Mouse (Mus musculus): ENCODE measurements around the gene Shroom3. TPM values are rescaled to one million over a fixed set of nuclear protein-coding genes. Genes with fewer than 3 reads are reported as not detected.
A peak's percentile ranks its signal among the peaks of the same experiment; 100 is the strongest.

The Shroom3 gene
- polyA plus RNA-seq, 1 experiment from 2014 or later, result 2.9 TPM

DNA sequence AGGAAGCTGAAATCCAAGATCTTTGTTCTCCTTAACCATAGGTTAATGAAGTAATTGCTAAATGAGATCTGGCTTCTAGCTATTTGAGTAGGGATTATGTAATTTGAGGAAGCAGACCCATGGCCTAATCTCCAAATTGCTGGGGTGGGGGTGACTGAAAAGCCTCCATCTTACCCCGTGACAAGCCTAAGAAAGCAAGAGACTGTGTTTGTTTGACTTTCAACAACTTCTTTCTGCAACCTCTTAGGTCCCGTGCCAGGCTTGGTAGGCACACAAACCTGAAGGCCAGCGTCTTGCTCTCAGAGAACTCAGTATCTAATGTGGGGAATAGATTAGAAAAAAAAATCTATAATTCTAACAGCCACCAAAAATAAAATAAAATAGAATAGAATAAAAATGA, 138.1 kb downstream of the Shroom3 start:
- no peaks in the 10 kb centered on the region for H3K9me3 ChIP-seq (ENCODE audit: control insufficient read depth, low read length)
- H3K4me1 ChIP-seq (ENCODE audit: control insufficient read depth, insufficient read depth, low read length), result no peaks in the 10 kb centered on the region
- no peak overlapping the region for H3K27ac ChIP-seq (ENCODE audit: low read depth, low read length)
- no peak overlapping the region for H3K9ac ChIP-seq (replicated peaks; ENCODE audit: low read depth, low read length)
- no peaks in the 10 kb centered on the region for H3K27me3 ChIP-seq (ENCODE audit: control insufficient read depth, insufficient read depth, low read length)
- H3K4me3 ChIP-seq (ENCODE audit: low read depth, low read length), result no peak overlapping the region
- H3K36me3 ChIP-seq (ENCODE audit: control insufficient read depth, insufficient read depth, low read length), result no peaks in the 10 kb centered on the region
- ATAC-seq (ENCODE audit: low read depth), result no peak
- WGBS, result 86% methylated on average over 3 of the region's 3 CpGs
- H3K4me2 ChIP-seq (ENCODE audit: low read depth, low read length), result no peak overlapping the region

- WGBS, result 84% methylated on average over 7 of the region's 7 CpGs
- Histone ChIP-seq H3K4me2 (ENCODE audit: low read depth, low read length) (no peak overlapping the region), H3K36me3 (ENCODE audit: control insufficient read depth, insufficient read depth, low read length) (no peaks in the 10 kb centered on the region), H3K9ac (replicated peaks; ENCODE audit: low read depth, low read length) (no peak overlapping the region), H3K27ac (ENCODE audit: low read depth, low read length) (no peak overlapping the region), H3K4me3 (ENCODE audit: low read depth, low read length) (no peak overlapping the region), H3K27me3 (ENCODE audit: control insufficient read depth, insufficient read depth, low read length) (no peaks in the 10 kb centered on the region), H3K4me1 (ENCODE audit: control insufficient read depth, insufficient read depth, low read length) (no peaks in the 10 kb centered on the region), H3K9me3 (ENCODE audit: control insufficient read depth, low read length) (no peaks in the 10 kb centered on the region)
- ATAC-seq (ENCODE audit: low read depth), result no peak
Measured at GRCm38 (mm10) chr5:92823495-92823894, 140.3 kb downstream of the Shroom3 start.

DNA sequence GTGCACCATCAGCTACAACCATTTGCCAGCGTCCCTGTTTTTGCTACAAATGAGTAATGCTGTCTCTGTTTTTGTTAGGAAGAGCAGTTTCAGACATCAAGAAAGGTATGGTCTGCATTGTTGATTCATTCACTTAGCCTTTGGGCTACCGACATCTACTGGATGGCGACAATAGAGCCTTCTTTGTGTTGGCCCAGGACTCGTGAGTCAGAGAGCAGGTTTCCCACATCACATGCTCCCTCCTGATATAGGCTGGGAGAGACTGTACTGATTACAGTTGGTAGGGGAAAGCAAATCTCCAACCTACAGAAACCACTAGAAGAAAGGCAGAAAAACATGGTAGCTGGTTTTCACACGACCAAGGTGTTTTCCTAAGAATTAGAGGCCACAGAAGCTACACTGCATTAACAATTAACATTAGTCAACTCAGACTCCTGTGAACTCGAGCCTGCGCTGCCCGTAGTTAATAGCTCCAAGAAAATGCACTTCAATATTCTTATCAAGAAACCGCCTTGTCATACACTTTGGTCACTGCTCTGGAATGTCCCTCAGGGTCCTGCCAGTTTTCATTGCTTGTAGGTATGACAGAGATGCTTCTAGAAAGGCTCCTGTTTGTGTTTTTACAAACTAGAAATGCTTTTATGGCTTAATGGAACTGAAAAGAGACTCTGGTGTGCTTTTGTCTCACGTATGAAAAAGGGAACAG, 141.2 kb downstream of the Shroom3 start:
- ATAC-seq (ENCODE audit: low read depth), result no peak
- H3K36me3 ChIP-seq (ENCODE audit: control insufficient read depth, insufficient read depth, low read length), result no peaks in the 10 kb centered on the region
- H3K9ac ChIP-seq (replicated peaks; ENCODE audit: low read depth, low read length), result no peak overlapping the region
- H3K27me3 ChIP-seq (ENCODE audit: control insufficient read depth, insufficient read depth, low read length), result no peaks in the 10 kb centered on the region
- H3K4me2 ChIP-seq (ENCODE audit: low read depth, low read length), result no peak overlapping the region
- H3K9me3 ChIP-seq (ENCODE audit: control insufficient read depth, low read length), result no peaks in the 10 kb centered on the region
- H3K27ac ChIP-seq (ENCODE audit: low read depth, low read length), result no peak overlapping the region
- H3K4me1 ChIP-seq (ENCODE audit: control insufficient read depth, insufficient read depth, low read length), result no peaks in the 10 kb centered on the region
- 82% methylated on average over 10 of the region's 10 CpGs for WGBS
- H3K4me3 ChIP-seq (ENCODE audit: low read depth, low read length), result no peak overlapping the region

DNA sequence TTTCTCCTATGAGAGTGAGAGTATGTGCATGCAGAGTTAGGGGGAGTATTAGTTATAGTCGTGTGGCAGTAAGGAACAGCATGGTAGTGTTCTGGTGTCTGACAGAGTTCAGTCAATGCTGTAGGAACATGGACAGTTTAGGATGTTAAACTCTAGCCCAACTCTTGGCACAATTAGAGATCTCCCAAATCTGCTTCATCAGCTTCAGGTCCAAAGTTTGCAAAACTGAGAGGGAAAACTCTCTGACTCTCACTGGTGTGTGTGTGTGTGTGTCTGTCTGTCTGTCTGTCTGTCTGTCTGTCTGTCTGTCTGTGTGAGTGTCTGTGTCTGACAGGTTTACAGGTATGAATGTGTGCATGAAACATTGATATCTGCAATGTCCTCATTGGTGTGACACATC, 147.2 kb downstream of the Shroom3 start:
- no peak for ATAC-seq (ENCODE audit: low read depth)
- 83% methylated on average over 1 of the region's 1 CpGs for WGBS
- H3K27me3 ChIP-seq (ENCODE audit: control insufficient read depth, insufficient read depth, low read length), result no peaks in the 10 kb centered on the region
- H3K4me2 ChIP-seq (ENCODE audit: low read depth, low read length), result no peak overlapping the region
- no peaks in the 10 kb centered on the region for H3K4me1 ChIP-seq (ENCODE audit: control insufficient read depth, insufficient read depth, low read length)
- no peaks in the 10 kb centered on the region for H3K36me3 ChIP-seq (ENCODE audit: control insufficient read depth, insufficient read depth, low read length)
- H3K4me3 ChIP-seq (ENCODE audit: low read depth, low read length), result no peak overlapping the region
- no peak overlapping the region for H3K27ac ChIP-seq (ENCODE audit: low read depth, low read length)
- no peak overlapping the region for H3K9ac ChIP-seq (replicated peaks; ENCODE audit: low read depth, low read length)
- H3K9me3 ChIP-seq (ENCODE audit: control insufficient read depth, low read length), result no peaks in the 10 kb centered on the region

GRCm38 (mm10) chr5:92834513-92834912, 151.3 kb downstream of the Shroom3 start:
- 78% methylated on average over 7 of the region's 7 CpGs for WGBS
- ATAC-seq (ENCODE audit: low read depth), result no peak

DNA sequence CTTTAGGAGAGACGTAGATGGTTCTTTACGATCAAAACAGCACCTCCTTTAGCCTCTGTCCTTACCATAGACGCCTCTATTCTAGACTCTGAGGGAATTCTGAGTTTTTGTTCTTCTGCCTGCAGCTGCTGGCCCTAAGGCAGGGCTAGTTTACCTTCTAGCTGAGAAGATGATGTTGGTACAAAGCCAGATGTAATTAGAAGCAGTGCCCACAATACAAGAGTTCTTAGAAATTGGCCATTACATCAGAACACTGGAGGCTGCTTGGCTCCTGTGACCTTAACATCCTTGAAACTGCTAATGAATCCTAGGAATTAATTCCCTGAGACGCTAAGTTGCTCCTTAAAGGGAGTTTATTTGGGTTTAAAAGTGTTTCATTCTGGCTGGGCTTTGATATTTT, 154.1 kb downstream of the Shroom3 start:
- WGBS, result 58% methylated on average over 4 of the region's 4 CpGs
- Histone ChIP-seq H3K9me3 (ENCODE audit: control insufficient read depth, low read length) (no peaks in the 10 kb centered on the region), H3K4me2 (ENCODE audit: low read depth, low read length) (no peak overlapping the region), H3K4me1 (ENCODE audit: control insufficient read depth, insufficient read depth, low read length) (peaks cover 5% of the 10 kb centered on the region; the same call in 1 of the 2 replicates), H3K27ac (ENCODE audit: low read depth, low read length) (no peak overlapping the region), H3K27me3 (ENCODE audit: control insufficient read depth, insufficient read depth, low read length) (no peaks in the 10 kb centered on the region), H3K36me3 (ENCODE audit: control insufficient read depth, insufficient read depth, low read length) (no peaks in the 10 kb centered on the region), H3K9ac (replicated peaks; ENCODE audit: low read depth, low read length) (no peak overlapping the region), H3K4me3 (ENCODE audit: low read depth, low read length) (no peak overlapping the region)
- no peak for ATAC-seq (ENCODE audit: low read depth)

More at GRCm38 (mm10) chr5:92834513-92834912, 151.3 kb downstream of the Shroom3 start:
- no peaks in the 10 kb centered on the region for H3K9me3 ChIP-seq (ENCODE audit: control insufficient read depth, low read length)
- H3K4me2 ChIP-seq (ENCODE audit: low read depth, low read length), result no peak overlapping the region
- no peaks in the 10 kb centered on the region for H3K27me3 ChIP-seq (ENCODE audit: control insufficient read depth, insufficient read depth, low read length)
- H3K27ac ChIP-seq (ENCODE audit: low read depth, low read length), result no peak overlapping the region
- H3K4me3 ChIP-seq (ENCODE audit: low read depth, low read length), result no peak overlapping the region
- no peaks in the 10 kb centered on the region for H3K4me1 ChIP-seq (ENCODE audit: control insufficient read depth, insufficient read depth, low read length)
- H3K36me3 ChIP-seq (ENCODE audit: control insufficient read depth, insufficient read depth, low read length), result no peaks in the 10 kb centered on the region
- no peak overlapping the region for H3K9ac ChIP-seq (replicated peaks; ENCODE audit: low read depth, low read length)

DNA sequence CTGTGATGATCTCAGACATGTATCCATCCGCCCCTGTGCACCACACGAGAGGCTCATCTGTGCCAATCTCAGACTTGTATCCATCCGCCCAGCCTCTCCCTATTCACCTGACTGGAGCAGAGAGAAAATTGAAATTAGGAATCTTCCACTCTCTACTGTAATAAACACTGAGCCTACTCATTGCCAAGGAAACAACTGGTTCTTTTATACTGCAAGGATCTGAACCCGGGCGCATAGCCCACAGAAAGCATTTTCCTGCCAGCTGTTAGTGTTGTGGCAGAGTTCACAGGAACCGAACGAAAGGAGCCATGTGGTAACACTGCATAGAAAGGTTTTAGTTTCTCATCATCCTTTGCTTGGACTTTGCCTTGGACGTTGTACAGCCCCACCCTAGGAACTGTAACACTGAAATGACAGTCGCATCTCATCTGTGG, 155.1 kb downstream of the Shroom3 start:
- no peak overlapping the region for H3K4me2 ChIP-seq (ENCODE audit: low read depth, low read length)
- 80% methylated on average over 9 of the region's 9 CpGs for WGBS
- H3K4me3 ChIP-seq (ENCODE audit: low read depth, low read length), result no peak overlapping the region
- no peaks in the 10 kb centered on the region for H3K36me3 ChIP-seq (ENCODE audit: control insufficient read depth, insufficient read depth, low read length)
- no peaks in the 10 kb centered on the region for H3K27me3 ChIP-seq (ENCODE audit: control insufficient read depth, insufficient read depth, low read length)
- peaks cover 8% of the 10 kb centered on the region; the same call in 1 of the 2 replicates for H3K4me1 ChIP-seq (ENCODE audit: control insufficient read depth, insufficient read depth, low read length)
- no peak for ATAC-seq (ENCODE audit: low read depth)
- H3K9me3 ChIP-seq (ENCODE audit: control insufficient read depth, low read length), result no peaks in the 10 kb centered on the region
- H3K9ac ChIP-seq (replicated peaks; ENCODE audit: low read depth, low read length), result no peak overlapping the region
- no peak overlapping the region for H3K27ac ChIP-seq (ENCODE audit: low read depth, low read length)

- Histone ChIP-seq H3K4me2 (ENCODE audit: low read depth, low read length) (no peak overlapping the region), H3K4me1 (ENCODE audit: control insufficient read depth, insufficient read depth, low read length) (peaks cover 13% of the 10 kb centered on the region; the same call in 1 of the 2 replicates), H3K36me3 (ENCODE audit: control insufficient read depth, insufficient read depth, low read length) (no peaks in the 10 kb centered on the region), H3K27me3 (ENCODE audit: control insufficient read depth, insufficient read depth, low read length) (no peaks in the 10 kb centered on the region), H3K9ac (replicated peaks; ENCODE audit: low read depth, low read length) (no peak overlapping the region), H3K27ac (ENCODE audit: low read depth, low read length) (no peak overlapping the region), H3K9me3 (ENCODE audit: control insufficient read depth, low read length) (no peaks in the 10 kb centered on the region), H3K4me3 (ENCODE audit: low read depth, low read length) (no peak overlapping the region)
- 75% methylated on average over 4 of the region's 4 CpGs for WGBS
- ATAC-seq (ENCODE audit: low read depth), result no peak
Measured at GRCm38 (mm10) chr5:92839314-92839713, 156.1 kb downstream of the Shroom3 start.

DNA sequence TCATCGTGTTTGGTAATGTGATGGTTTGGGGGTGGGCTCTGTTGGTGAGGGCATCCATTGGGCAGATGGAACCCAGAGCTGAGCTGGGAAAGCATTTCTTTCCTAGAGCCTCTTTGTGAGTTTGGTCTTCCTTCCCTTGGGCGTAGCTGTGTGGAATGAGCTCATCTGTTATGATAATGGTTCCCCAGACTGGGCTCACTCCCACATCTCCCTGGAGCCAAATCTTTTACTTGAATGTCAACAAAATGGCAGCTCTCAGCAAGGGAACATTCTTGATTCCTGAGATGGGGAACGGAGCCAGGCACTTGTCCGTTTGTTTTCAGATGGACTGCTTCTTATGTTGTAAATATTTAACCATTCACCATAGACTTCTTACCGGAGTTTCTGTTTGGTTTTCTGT, 158.2 kb downstream of the Shroom3 start:
- no peaks in the 10 kb centered on the region for H3K36me3 ChIP-seq (ENCODE audit: control insufficient read depth, insufficient read depth, low read length)
- no peak overlapping the region for H3K4me3 ChIP-seq (ENCODE audit: low read depth, low read length)
- no peak overlapping the region for H3K27ac ChIP-seq (ENCODE audit: low read depth, low read length)
- no peaks in the 10 kb centered on the region for H3K9me3 ChIP-seq (ENCODE audit: control insufficient read depth, low read length)
- no peak overlapping the region for H3K9ac ChIP-seq (replicated peaks; ENCODE audit: low read depth, low read length)
- peak; percentile 47; the same call in 1 of the 2 replicates for ATAC-seq (ENCODE audit: low read depth)
- no peak overlapping the region for H3K4me2 ChIP-seq (ENCODE audit: low read depth, low read length)
- 28% methylated on average over 5 of the region's 5 CpGs for WGBS
- peaks cover 13% of the 10 kb centered on the region; the same call in 1 of the 2 replicates for H3K4me1 ChIP-seq (ENCODE audit: control insufficient read depth, insufficient read depth, low read length)
- no peaks in the 10 kb centered on the region for H3K27me3 ChIP-seq (ENCODE audit: control insufficient read depth, insufficient read depth, low read length)
